Mouse (Mus musculus): Measurements from ENCODE around the gene Rgl1. TPM values are rescaled to one million over a fixed set of nuclear protein-coding genes. Genes with fewer than 3 reads are reported as not detected.
A peak's percentile ranks its signal among the peaks of the same experiment; 100 is the strongest.

Rgl1 gene
- total RNA-seq, 2 experiments from 2014 or later = 29.3 to 37.1 TPM

DNA sequence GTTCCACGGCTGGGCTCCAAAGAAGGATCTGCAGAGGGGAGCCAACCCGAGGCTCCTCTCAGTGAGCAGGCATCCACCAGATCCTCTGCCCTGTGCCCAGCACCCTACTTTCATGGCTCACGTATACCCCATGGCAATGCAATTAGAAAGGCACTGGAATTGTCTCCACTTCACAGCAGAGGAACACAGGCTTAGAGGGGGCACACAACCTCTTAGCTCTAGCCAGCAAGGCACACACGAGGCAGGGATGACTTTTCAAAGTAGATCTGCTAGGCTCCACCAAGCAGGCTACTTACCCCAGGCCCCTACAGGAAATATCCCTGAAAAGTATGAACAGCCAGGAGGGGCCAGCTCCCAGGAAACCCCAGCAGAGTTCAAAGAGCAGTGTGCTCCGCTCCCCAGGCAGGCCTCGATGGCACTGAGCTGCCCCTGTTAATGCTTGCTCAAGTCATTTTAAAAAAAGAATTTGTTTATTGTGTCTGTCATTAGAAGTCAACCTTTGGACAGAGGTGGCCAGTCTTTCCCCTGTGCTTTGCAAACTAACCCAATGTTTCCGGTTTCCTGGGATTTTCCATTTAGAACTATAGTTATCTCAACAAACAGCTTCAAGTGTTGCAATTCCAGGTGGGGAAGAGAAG lies 151.3 kb downstream of the Rgl1 start:
- DNase-seq = no peak

DNA sequence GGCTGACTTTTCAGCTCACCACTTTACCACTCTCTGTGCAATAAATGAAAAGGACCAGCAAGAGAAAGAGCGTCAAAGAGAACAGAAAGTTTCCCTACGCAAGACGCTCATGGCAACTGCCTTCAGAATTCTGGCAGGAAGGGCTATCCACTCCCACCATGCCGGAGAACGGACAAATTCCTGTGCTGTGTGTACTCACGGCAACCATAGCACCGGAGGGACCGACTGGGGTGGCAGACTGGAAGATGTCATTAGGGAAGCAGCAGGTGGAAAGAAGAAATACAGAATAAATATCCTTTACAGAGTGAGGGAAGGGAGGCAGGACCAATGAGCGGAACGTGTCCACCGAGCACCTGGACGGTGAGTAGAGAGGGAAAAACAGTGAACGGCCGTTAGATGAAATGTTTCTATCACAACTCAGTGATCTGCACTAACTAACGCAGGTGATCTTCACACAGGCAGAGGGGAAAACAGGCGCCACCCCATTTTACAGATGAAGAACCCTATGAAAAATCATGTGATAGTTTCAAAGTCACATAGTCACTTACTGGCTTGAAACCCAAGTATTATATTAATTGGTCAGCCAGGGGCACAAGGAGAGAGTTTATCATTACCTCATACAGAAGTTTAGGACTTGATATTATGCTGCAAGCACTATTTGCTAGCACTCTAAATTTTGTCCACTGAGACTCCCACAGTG lies 152.8 kb downstream of the Rgl1 start:
- DNase-seq = no peak

- DNase-seq = no peak
These were observed 153.5 kb downstream of the Rgl1 start for GRCm38 (mm10) chr1:152612535-152613157.

GRCm38 (mm10) chr1:152609547-152609946 lies 156.6 kb downstream of the Rgl1 start:
- no peak for DNase-seq

GRCm38 (mm10) chr1:152609006-152609405 lies 157.1 kb downstream of the Rgl1 start:
- DNase-seq = no peak

DNA sequence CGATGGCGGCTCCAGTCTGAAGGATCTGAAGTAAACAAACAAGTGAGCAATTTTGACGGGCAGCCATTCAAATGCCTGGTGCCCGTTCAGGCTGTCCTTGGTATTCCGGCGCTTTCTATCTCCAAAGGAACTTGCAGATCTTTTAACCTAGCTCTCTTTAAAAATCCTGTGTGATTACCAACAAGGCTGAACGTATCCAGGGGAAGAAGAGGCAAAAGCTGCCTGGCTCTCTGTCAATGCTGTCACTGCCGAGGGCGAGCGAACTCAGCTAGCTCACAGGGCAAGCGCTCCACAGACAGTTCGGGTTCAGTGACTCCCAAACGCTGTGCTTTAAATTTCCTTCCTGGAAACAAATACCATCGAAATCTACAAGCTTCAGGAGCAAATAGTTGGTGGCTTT lies 158.4 kb downstream of the Rgl1 start:
- DNase-seq = no peak

DNA sequence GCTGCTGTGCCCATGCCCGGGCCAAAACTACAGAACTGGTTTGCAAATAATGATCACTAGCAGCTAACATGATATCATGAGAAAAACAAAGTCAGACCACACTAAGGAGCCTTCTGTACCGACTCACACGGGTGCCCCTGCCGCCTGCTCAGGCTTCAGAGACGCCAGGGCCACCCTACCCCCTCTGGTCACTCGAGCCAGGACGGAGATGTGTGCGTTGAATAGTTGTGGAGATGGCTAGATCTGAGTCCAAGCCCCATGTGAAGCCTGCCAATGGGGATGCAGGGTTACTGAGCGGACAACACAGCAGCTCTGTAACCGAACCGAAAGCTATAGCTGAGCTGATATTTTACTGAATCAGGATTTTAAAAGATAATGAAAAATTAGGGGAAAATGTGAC lies 159.4 kb downstream of the Rgl1 start:
- no peak for DNase-seq

DNA sequence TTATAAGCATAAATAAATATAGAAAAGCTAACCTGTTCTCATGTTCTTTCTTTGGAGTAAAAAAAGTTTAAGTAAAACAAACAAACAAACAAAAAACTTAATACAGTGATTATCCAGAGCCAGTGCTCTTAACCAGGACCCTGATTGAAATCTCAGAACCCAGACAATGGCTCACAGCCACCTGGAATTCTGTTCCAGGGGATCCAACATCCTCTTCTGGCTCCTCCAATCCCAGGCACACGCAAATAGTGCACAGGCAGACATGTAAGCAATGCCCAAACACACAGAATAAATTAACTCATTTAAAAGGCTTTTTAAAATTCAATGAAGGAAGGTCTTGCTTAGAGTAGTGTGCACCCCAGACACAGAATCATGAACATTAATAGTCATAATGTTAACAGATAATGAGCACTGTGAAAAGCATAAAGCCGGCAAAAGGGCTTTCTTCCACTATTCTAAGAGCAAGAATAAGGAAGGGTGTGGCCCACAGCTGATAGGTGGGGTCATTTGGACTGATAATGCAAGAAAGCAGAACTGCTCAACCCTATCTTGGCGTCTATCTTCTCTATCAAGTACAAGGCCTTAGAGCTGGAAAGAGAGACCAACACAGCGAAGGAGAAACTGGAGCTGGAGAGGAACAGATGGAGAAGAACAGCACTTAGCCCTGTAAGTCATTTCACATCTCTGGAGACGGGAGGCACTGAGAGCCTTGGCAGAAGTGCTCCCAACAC lies 160.1 kb downstream of the Rgl1 start:
- DNase-seq = no peak

DNA sequence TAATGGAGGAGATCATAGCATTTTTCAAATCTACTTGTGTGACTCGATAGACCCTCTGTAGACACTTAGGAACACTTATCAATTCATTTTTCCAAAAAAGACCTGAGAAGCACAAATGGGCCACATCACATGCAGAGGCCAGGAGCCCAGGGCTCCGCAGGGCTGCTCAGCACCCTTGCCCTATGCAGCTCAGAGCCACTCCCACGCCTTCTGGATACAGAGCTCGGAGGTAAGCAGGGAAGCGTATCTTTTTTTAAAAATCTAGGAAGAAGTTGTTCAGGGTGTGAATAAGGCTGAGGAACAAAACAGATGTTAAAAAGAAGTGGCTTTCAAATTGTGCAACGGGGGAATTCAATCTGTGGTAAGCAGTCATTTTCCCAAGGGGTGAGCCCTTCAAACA lies 162.0 kb downstream of the Rgl1 start:
- no peak for DNase-seq

DNA sequence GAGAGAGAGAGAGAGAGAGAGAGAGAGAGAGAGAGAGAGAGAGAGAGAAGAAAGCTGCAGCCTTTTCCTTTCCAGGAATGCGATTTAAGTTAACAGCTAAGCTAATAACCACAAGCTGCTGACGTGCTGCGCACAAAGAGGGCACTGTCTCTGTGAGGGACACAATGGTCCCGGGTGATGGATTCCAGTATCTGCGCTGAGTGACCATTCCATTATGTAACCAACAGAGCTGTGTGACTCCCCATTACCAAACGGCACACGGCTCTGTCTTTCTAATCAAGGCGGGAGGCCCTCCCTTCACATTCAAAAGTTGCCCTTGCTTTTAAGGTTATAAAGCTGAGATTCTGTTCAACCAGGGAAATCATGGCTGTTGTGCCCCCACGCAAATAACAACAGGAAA lies 162.5 kb downstream of the Rgl1 start:
- DNase-seq = no peak

DNA sequence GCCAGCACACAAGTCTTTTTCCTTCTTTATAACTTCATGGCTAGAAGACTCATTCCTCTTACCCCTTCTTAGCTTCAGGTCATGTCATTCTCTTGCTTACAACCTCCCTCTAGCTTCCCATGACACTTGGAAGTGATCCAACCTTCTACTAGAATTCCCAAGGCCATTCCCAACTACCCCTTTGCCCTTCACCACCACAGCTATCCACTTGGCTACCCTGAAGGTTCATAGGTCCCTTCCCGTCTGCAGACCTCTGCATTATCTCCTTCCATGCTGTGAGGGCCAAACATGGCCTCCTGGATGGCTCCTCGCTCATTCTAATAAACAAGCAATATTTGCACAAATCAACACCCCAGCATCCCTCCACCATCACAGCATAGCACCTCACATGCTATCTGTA lies 165.7 kb downstream of the Rgl1 start:
- DNase-seq = no peak

DNA sequence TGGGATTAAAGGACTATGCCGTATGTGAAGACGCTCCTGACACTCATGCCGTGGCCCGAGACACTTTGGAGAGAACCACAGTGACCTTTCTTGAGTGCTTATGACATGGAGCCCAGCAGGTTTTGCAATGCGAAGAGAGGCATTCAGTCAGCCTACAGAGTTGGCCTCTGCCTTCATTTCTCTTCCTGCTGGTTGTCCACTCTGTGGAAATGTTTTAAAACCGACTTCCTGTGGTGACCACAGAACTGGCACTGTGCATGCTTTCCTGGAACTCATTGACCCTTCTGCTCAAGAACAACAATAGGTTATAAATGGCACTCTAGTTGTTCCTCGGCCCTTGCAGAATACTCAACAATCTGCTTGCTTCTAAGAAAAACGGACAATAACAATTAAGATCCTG lies 166.8 kb downstream of the Rgl1 start:
- no peak for DNase-seq

GRCm38 (mm10) chr1:152594690-152595089 lies 171.5 kb downstream of the Rgl1 start:
- no peak for DNase-seq

DNA sequence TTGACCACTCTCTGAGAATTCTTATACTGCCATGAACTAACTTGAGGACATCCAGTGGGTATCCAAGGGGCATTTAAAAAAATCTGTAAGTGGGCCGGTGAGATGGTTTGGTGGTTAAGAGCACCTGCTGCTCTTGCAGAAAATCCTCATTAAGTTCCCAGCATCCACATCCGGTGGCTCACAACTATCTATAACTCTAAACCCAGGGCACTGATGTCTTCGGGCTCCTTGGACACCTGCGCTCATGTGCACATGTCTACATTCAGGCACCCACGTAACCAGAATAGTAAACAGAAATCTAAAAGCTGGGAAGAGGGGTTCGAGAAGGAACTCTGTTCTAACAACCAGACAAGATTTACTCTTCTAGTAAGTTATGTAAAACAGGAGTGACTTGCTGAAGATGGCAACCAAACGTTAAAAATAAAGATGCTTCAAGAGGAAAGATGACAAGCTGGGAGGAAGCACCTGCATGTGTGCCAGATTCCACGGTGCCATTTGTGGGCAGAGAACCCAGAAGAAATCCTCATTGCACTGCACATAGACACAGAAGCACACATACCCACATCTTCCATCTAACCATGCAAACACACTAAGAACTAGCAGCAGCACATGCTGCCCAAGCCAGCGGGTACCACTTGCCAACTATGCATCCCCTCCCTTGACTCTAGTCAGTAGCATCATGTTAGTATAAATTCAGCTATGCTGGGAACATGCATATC lies 172.2 kb downstream of the Rgl1 start:
- DNase-seq = no peak

GRCm38 (mm10) chr1:152593382-152593781 lies 172.8 kb downstream of the Rgl1 start:
- DNase-seq = no peak

GRCm38 (mm10) chr1:152592609-152593008 lies 173.5 kb downstream of the Rgl1 start:
- no peak for DNase-seq

DNA sequence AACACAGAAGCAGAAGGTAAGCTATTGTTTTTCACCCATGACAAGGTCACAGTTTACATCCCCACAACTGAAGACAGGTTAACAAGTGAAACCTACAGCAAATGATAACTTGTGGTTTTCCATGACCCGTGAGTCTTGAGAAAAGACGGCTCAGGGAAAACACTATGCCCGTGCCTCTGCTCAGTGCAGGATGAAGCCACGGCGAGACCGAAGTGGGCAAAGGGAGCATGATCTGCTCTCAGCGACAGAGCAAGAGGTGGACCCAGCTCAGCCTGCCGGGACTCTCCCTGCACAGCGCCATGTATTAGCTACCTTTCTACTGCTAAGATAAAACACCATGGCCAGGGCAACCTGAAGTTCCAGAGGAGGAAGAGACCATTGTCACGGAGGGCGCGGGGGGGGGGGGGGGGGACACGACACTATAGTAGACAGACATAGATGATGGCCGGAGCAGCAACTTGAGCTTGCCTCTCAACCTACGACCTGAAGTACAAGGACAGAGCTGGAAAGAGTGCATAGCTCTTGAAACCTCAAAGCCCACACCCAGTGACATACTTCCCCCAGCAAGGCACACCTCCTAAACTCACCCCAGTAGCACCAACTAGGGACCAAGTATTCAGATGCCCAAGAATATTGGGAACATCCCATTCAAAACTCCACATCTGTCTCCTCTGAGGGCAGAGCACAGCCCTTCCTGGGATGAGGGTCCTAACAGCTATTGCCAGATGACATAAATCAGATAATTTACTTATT lies 174.2 kb downstream of the Rgl1 start:
- DNase-seq = no peak

DNA sequence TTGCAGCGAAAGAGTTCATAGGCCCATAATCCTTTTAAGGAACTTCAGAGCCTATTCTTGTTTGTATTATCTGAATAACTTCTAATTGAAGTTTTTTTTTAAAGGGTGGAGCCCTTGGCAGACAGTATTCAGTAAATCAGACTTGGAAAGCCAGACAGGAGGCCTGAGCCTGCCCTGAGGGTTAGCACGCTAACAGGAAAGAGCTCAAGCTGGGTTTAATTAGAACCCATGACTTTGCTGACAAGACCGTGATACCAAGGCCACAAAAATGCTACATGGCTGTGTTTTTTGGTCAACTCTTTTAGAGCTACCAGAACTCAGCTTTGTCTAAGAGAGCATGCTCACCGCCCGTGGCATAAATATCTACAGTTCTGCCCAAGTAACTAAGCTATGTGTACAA lies 175.8 kb downstream of the Rgl1 start:
- no peak for DNase-seq

DNA sequence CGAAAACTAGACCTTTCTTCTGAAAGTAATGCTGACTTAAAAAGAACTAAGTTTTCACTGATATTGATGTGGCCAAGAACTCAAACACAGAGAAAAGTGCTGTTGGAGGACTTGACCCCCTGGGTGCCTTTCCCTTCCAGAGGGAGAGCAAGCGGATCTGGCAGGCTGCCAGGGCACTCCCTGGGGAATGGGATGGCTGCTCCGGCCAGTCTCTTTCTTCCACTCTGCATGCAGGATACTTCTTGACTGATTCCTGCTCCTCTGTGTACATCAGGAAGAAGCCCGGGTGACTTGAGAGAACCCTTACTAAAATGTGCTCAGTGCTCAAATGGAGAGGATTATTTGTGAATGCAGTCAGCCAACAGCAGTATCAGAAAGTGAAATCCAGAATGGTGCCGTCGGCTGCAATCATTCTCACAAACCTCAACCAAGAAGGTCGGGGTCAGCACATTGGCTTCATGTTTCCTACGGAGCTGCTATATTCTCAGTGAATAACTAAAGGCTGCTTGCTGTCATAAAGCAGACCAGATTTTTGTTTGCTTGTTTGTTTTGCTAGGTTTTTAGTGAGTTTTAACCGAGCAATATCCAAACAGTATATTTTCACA lies 176.7 kb downstream of the Rgl1 start:
- peak; percentile 89 for DNase-seq

DNA sequence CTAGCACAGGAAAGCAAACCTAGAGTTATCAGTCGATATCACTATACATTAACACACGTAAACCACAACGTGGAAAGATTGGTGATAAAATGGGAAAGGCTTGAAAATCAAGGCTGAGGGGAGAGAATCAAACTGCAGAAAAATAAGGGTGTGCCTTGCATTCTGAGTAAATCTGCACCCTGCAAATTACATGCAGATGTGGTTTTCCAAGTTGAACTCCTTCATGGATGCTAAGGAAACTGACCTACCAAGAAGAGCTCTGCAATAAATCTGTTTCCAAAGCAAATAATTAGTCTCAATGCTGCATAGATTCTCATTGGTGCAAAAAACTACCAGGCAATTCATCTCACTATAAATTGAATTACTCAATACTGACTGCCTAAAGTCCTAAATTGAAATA lies 178.7 kb downstream of the Rgl1 start:
- DNase-seq = no peak

- DNase-seq = no peak
These were observed 180.7 kb downstream of the Rgl1 start for GRCm38 (mm10) chr1:152585385-152585984.
